Mouse (Mus musculus) neutrophil, adult 5-6 weeks (primary cell): ENCODE results near the gene Cited1. TPM values are rescaled to one million over a fixed set of nuclear protein-coding genes. Genes with fewer than 3 reads are reported as not detected.

Source experiments
- ATAC-seq: fragments of 151-379, 151-347 bp; 2 replicates; pipeline ENCODE4 v1.8.0; 2017; ENCODE audit warnings: mild to moderate bottlenecking, moderate TSS enrichment; ENCODE audit not compliant: insufficient number of reproducible peaks, poor library complexity, low FRiP score, severe bottlenecking; ENCODE audit errors: extremely low read depth
- total RNA-seq: library from RNA; stranded (forward); fragments of 200-1000 nt; gene quantifications from 2 replicates; pipeline ENCODE4 v1.2.3, GENCODE M21; 2017

The Cited1 gene
- total RNA-seq: not detected in 2 replicates

DNA sequence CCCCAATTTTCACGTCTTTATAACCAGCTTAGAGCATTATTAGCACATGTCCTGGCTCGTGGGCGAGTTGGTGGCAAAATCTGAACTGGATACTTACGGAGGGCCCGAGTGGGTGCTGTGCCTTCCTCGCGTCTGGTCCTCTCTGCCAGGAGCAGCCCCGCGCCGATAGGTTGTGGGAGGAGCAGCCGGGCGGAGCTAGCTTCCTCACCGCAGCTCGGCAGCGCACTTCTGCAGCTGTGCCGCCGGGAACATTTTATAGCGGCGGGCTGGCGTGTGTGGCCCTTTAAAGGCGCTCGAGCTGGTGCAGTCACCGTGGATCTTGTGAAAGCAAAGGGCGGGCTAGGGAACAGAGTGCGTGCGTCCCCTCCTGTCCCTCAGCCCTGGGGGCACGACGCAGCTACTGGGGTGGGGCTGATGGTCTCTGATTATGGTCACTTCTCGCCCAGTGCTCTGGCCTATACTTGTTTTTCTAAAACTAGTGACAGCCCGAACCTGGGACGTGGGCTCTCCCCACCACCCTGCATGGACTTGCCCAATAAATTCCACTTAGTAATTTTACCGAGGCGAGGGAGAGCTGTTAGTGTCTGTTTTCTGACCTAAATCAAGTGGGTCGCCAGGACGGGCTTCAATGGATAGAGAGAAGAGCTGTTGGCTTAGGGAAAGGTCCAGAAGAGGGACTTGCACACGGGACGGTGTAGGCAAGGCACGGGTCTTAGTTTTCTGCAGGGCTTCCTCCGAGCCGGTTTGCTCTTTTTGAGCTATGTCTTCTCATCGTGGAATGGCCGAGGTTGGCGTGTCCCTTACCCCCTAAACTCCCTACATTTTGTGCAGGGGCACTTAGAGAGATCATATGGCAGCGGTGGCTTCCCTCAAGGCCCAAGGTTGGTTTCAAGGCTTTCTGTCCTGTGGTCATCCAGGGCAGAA is at the start of gene Cited1:
Cited1 (minus strand) TSS at position 245 of the 924 bp plus-strand sequence.
- peak; percentile 44; the same call in 1 of the 2 replicates for ATAC-seq

DNA sequence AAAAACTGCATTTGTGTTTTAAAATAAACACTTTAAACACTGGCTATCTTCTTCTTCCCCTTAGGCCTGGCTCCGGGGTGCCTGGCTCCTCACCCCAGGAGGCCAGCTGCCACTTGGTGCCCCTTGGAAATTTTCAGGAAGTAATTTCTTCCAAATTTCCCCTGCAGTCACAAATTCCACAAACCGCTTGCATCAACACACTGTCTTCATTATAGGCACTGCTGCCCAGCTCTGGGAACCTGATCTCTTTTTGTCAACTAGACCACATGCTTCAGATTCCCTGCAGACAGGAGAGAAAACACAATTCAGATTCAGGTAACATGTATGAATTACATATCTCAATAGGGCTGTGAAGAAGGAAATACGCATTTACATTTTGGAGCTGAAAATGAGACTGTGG is 32.9 kb upstream of the Cited1 start:
- ATAC-seq: no peak

DNA sequence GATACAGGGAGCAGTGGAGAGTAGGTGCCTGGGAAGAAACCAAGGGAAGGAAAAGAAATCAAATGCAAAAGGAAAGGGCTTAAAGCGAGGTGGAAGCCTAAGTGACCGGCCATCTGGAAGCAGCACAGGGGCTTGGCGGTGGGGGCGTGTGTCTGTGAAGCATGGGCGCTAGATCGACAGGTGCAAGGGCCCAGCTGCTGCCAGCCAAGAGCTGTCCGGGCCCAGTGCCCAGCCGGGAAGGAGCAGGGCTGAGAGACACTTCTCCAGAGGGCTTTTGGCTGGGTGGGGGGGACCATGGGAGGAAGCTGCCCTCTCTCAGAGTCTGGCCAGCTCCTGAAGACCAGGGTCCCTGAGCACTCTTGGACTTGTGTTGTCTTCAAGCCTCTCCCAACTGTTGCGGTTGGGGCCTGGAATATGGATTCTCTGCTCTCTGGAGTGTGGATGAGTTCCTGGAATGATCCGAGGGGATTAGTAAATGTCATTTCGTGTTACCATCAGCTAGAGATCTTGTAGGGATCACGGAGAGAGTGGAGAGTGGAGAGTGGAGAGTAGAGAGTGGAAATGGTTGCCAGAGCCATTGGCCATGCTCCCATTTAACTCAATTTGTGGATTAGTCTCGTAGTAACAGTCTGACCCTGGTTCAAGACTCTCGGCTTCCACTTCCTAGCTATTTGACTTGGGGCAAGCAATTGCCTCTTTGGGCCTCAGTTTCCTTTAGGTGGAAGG is 10.8 kb upstream of the Cited1 start:
- ATAC-seq: no peak

DNA sequence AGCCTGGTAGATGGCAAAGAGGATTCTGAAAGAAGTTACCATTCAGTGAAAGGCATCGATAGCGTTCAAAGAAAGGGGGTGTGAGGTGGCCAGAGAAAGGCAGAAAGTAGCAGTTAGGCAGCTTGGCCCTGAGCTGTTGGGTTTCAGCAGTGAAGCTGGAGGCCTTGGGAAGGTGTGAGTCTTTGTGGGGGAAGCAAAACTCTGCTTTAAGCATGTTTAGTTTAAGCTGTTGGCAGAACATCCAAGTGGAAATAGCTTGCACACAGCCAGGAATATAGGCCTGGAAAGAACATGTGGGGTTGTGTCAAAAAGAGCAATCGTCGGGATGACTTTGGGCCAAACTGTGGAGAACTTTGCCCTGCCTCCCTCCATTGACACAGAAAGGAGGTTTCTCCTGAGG is 7.8 kb upstream of the Cited1 start:
- no peak for ATAC-seq

DNA sequence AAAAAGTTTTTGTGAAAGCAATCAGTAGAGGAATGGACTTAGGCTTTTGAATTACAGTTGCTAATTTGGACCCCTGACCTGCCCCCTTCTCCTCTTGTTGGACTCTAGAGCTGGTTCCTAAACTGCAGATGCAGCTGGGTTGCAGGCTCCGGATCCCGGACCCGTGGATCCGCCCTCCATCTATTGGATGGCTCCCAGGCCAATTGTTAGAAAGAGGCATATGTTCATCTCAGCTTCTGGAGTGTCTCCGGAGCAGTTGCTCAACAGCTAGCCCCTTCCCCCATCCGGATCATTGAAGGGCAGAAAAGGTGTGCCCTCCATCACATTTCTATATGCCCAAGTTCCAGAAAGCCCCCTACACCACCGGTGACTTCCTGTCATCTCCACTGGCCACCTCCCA is 1.9 kb upstream of the Cited1 start:
- no peak for ATAC-seq

DNA sequence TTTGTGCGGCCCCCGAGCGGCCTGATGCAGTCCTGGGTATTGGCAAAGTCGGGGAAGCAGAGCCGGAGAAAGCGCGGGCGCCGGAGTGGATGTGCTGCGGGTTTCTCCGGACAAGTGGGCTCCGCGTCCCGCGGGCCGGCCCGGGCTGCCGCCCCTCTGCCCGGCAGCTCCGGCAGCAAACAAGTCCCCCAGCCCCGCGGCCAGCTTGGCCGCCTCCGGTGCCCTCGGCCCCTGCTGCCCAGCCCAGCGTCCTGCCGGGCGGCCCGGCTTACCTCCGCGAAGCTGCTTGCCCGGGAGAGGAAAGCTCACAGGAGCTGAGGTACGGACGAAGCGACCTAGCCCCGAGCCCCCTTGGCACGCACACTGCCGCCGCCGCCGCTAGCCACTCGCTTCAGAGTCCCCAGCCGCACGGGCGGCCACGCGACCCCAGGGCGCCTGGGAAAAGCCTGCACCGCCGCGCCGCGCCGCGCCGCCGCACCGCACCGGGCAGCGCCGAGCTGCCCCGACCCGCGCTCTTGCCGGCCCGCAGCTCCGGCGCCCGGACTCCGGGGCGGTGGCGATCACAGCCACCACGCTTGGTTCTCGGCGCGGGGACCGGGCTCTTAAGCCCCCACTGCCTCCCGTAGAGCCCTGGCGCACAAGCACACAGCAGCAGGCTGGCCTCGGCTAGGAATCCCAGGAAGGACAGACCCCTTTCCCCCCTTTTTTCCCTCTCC is 602 bp downstream of the Cited1 start:
- no peak for ATAC-seq

DNA sequence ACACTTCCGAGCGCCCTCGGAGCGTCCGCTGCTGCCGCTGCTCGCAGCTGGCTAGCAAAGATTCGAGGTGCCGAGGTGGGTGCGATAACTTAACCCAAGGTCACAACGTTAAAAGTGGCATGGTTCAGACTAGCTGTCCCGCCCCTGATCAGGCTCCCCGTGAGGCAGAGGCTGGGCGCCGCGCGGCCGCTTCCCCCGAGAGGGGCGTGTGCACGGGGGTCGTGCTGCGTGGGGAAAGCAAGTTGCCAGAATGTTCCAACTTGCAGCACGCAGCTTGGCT is 1.1 kb downstream of the Cited1 start:
- no peak for ATAC-seq

DNA sequence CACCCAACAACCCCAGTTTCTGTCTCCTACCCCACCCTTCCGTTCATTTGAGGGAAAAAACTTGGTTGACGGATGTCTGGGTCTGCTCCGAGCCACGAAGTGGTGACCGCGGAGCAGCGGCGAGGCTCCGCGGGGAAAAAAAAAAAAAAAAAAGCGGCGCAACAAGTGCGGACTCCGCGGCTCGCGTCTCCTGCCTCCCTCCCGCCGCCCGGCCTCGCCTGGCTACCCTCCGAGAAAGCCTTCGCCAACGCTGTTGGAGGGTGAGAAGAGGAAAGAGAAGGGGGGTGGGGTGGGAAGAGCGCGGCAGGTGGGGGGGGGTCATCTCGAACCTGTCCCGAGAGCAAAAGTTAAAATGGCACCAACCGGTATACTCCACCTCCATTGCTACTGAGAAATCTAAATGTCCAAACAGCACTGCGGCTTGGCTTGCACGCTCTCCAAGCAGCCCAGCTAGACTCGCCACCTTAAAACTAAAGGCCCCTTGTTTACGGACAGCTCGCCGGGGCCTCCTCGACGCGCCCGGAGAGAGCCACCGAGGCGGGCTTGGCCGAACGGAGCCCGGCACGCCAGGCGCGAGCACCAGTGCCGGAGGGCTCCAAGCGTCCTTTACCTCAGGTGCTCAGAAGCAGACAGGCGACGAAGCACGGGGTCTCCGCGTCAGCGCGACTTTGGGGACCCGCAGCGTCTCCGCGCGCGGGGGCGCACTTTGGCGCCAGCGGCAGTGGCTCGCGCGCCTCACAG is 1.7 kb downstream of the Cited1 start:
- no peak for ATAC-seq

DNA sequence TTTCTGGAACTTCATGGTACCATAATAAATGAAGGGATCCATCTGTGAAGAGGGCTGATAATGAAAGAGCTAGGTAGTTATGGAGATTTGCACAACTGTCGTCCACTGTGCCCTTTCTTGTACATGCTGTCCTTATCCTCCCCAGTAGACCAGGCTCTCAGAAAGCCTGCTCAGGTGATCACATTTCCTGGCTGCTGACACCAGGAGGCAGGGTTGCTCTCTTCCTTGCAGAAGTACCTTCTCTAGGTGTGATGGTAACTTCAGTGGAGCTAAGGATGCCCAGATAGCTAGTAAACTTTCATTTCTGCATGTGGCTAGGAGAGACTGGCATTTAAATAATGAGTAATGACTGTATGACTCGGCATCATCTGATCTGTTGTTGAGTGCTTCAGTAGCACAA is 7.6 kb downstream of the Cited1 start:
- ATAC-seq: no peak

DNA sequence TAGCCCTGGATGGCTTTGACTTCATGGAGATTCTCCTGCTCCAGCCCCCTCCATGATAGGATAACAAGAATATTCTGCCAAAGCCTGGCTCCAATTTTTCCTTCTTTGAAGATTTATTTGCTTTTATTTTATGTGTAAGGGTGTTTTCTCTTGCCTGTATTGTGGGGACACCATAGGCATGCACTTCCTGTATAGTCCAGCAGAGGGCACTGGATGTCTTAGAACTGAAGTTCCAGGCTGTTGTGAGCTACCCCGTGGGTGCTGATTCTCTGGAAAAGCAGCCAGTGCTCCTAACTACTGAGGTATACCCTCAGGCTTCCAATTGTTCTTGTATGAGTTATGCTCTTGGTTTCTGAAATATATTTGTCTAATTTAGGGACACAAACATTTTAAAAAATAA is 32.9 kb downstream of the Cited1 start:
- ATAC-seq: 0 out of 2 replicates have a peak, but pooled peaks have one; percentile 33

DNA sequence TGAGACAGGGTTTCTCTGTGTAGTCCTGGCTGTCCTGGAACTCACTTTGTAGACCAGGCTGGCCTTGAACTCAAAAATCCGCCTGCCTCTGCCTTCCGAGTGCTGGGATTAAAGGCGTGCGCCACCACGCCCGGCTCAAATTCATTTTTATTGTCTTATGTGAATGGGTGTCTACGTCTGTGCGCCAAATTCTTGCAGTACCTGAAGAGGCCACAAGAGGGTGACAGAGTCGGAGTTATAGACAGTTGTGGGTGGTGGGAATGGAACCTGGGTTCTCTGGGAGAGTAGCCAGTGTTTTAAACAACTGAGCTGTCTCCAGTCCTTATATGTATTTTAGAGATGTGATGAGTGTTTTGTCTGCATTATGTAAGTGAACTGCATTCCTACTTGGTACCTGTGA is 36.6 kb downstream of the Cited1 start:
- ATAC-seq: peak; percentile 41; the same call in 1 of the 2 replicates

Other genes starting within 250 kb of the Cited1 start
- gene Rtl5, start 180.9 kb downstream of the Cited1 start, total RNA-seq: 2.3 and 3.0 TPM in 2 replicates
- 71.2 and 73.6 TPM in 2 replicates for gene Pin4, start 132.7 kb downstream of the Cited1 start, total RNA-seq
- gene Ercc6l, start 95.1 kb downstream of the Cited1 start, total RNA-seq: 2.1 and 3.7 TPM in 2 replicates
- 1,342 and 1,434 TPM in 2 replicates for gene Rps4x, start 62.8 kb downstream of the Cited1 start, total RNA-seq